Mouse (Mus musculus): ENCODE data around the gene Dhx57. TPM values are rescaled to one million over a fixed set of nuclear protein-coding genes. Genes with fewer than 3 reads are reported as not detected.

The Dhx57 gene
- 28.6 and 32.0 TPM in 2 replicates for polyA plus RNA-seq (2015; fragmentation: Nextera tagmentation; extraction: Ambion mirVana)

- Histone ChIP-seq H3K27ac (peak within 1 kb of the TSS; percentile 91), H3K4me1 (peaks cover 15% of the 10 kb centered on the region), H3K27me3 (no peaks in the 10 kb centered on the region), H3K36me3 (ENCODE audit: poor library complexity, severe bottlenecking) (no peaks in the 10 kb centered on the region), H3K4me2 (peak within 1 kb of the TSS; percentile 70), H3K4me3 (peak within 1 kb of the TSS; percentile 89), H3K9ac (peak within 1 kb of the TSS; percentile 95), H3K9me3 (replicated peaks) (no peaks in the 10 kb centered on the region)
- peak; percentile 99 for ATAC-seq
- under 1% methylated on average over 34 of the region's 35 CpGs for WGBS
Observed at GRCm38 (mm10) chr17:80290074-80290657, at the start of gene Dhx57, which contains the start of gene Morn2. Dhx57 (minus strand) TSS chr17:80290476. Morn2 (plus strand) TSS chr17:80290203.

- no peak overlapping the region for H3K9ac ChIP-seq
- ATAC-seq = no peak
- no peak overlapping the region for H3K4me3 ChIP-seq
- no peaks in the 10 kb centered on the region for H3K9me3 ChIP-seq (replicated peaks)
- H3K27ac ChIP-seq = no peak overlapping the region
- H3K36me3 ChIP-seq (ENCODE audit: poor library complexity, severe bottlenecking) = no peaks in the 10 kb centered on the region
- no peaks in the 10 kb centered on the region for H3K4me1 ChIP-seq
- no peaks in the 10 kb centered on the region for H3K27me3 ChIP-seq
- H3K4me2 ChIP-seq = no peak overlapping the region
- WGBS = 79% methylated on average over 2 of the region's 2 CpGs
Observed at GRCm38 (mm10) chr17:80332386-80332785, 42.1 kb upstream of the Dhx57 start.

- Histone ChIP-seq H3K9me3 (replicated peaks) (no peaks in the 10 kb centered on the region), H3K4me3 (no peak overlapping the region), H3K4me1 (no peaks in the 10 kb centered on the region), H3K27ac (no peak overlapping the region), H3K4me2 (no peak overlapping the region), H3K36me3 (ENCODE audit: poor library complexity, severe bottlenecking) (no peaks in the 10 kb centered on the region), H3K27me3 (no peaks in the 10 kb centered on the region), H3K9ac (no peak overlapping the region)
- ATAC-seq = no peak
- 72% methylated on average over 3 of the region's 3 CpGs for WGBS
Observed at GRCm38 (mm10) chr17:80326431-80326830, 36.2 kb upstream of the Dhx57 start.

- Histone ChIP-seq H3K27ac (no peak overlapping the region), H3K27me3 (no peaks in the 10 kb centered on the region), H3K36me3 (ENCODE audit: poor library complexity, severe bottlenecking) (no peaks in the 10 kb centered on the region), H3K9me3 (replicated peaks) (no peaks in the 10 kb centered on the region), H3K4me2 (no peak overlapping the region), H3K4me1 (no peaks in the 10 kb centered on the region), H3K9ac (no peak overlapping the region), H3K4me3 (no peak overlapping the region)
- WGBS = 85% methylated on average over 5 of the region's 5 CpGs
- no peak for ATAC-seq
Observed at GRCm38 (mm10) chr17:80325456-80325855, 35.2 kb upstream of the Dhx57 start.

GRCm38 (mm10) chr17:80324521-80324920, 34.2 kb upstream of the Dhx57 start:
- 86% methylated on average over 7 of the region's 7 CpGs for WGBS
- H3K9ac ChIP-seq = no peak overlapping the region
- no peaks in the 10 kb centered on the region for H3K9me3 ChIP-seq (replicated peaks)
- H3K4me1 ChIP-seq = no peaks in the 10 kb centered on the region
- H3K27me3 ChIP-seq = no peaks in the 10 kb centered on the region
- no peak overlapping the region for H3K4me2 ChIP-seq
- H3K27ac ChIP-seq = no peak overlapping the region
- ATAC-seq = no peak
- no peaks in the 10 kb centered on the region for H3K36me3 ChIP-seq (ENCODE audit: poor library complexity, severe bottlenecking)
- no peak overlapping the region for H3K4me3 ChIP-seq

- no peak overlapping the region for H3K4me3 ChIP-seq
- no peaks in the 10 kb centered on the region for H3K36me3 ChIP-seq (ENCODE audit: poor library complexity, severe bottlenecking)
- H3K27ac ChIP-seq = no peak overlapping the region
- H3K9me3 ChIP-seq (replicated peaks) = no peaks in the 10 kb centered on the region
- 83% methylated on average over 8 of the region's 8 CpGs for WGBS
- no peaks in the 10 kb centered on the region for H3K4me1 ChIP-seq
- no peaks in the 10 kb centered on the region for H3K27me3 ChIP-seq
- no peak overlapping the region for H3K4me2 ChIP-seq
- H3K9ac ChIP-seq = no peak overlapping the region
- ATAC-seq = no peak
Observed at GRCm38 (mm10) chr17:80323658-80324057, 33.4 kb upstream of the Dhx57 start.

- ATAC-seq = no peak
- H3K36me3 ChIP-seq (ENCODE audit: poor library complexity, severe bottlenecking) = no peaks in the 10 kb centered on the region
- H3K4me3 ChIP-seq = no peak overlapping the region
- H3K4me1 ChIP-seq = no peaks in the 10 kb centered on the region
- 83% methylated on average over 4 of the region's 4 CpGs for WGBS
- no peak overlapping the region for H3K27ac ChIP-seq
- no peak overlapping the region for H3K4me2 ChIP-seq
- no peak overlapping the region for H3K9ac ChIP-seq
- no peaks in the 10 kb centered on the region for H3K27me3 ChIP-seq
- H3K9me3 ChIP-seq (replicated peaks) = no peaks in the 10 kb centered on the region
Observed at GRCm38 (mm10) chr17:80323015-80323414, 32.7 kb upstream of the Dhx57 start.

- Histone ChIP-seq H3K27ac (no peak overlapping the region), H3K36me3 (ENCODE audit: poor library complexity, severe bottlenecking) (no peaks in the 10 kb centered on the region), H3K9ac (no peak overlapping the region), H3K27me3 (no peaks in the 10 kb centered on the region), H3K9me3 (replicated peaks) (no peaks in the 10 kb centered on the region), H3K4me1 (no peaks in the 10 kb centered on the region), H3K4me3 (no peak overlapping the region), H3K4me2 (no peak overlapping the region)
- 92% methylated on average over 6 of the region's 6 CpGs for WGBS
- no peak for ATAC-seq
Observed at GRCm38 (mm10) chr17:80322228-80322627, 32.0 kb upstream of the Dhx57 start.

GRCm38 (mm10) chr17:80312405-80312804, 22.1 kb upstream of the Dhx57 start:
- no peaks in the 10 kb centered on the region for H3K27me3 ChIP-seq
- no peaks in the 10 kb centered on the region for H3K9me3 ChIP-seq (replicated peaks)
- H3K36me3 ChIP-seq (ENCODE audit: poor library complexity, severe bottlenecking) = no peaks in the 10 kb centered on the region
- H3K4me1 ChIP-seq = peaks cover 12% of the 10 kb centered on the region
- no peak overlapping the region for H3K27ac ChIP-seq
- whole genome bisulfite sequencing = 89% methylated on average over 4 of the region's 4 CpGs
- no peak overlapping the region for H3K4me3 ChIP-seq
- no peak for ATAC-seq
- no peak overlapping the region for H3K4me2 ChIP-seq
- H3K9ac ChIP-seq = no peak overlapping the region

- H3K4me3 ChIP-seq = no peak overlapping the region
- H3K4me1 ChIP-seq = peaks cover 12% of the 10 kb centered on the region
- H3K4me2 ChIP-seq = no peak overlapping the region
- H3K9ac ChIP-seq = no peak overlapping the region
- no peak for ATAC-seq
- WGBS = 34% methylated on average over 9 of the region's 9 CpGs
- H3K36me3 ChIP-seq (ENCODE audit: poor library complexity, severe bottlenecking) = no peaks in the 10 kb centered on the region
- no peak overlapping the region for H3K27ac ChIP-seq
- H3K27me3 ChIP-seq = no peaks in the 10 kb centered on the region
- H3K9me3 ChIP-seq (replicated peaks) = no peaks in the 10 kb centered on the region
Observed at GRCm38 (mm10) chr17:80311761-80312160, 21.5 kb upstream of the Dhx57 start.

GRCm38 (mm10) chr17:80307251-80307650, 17.0 kb upstream of the Dhx57 start, which contains the start of gene Arhgef33:
Arhgef33 (plus strand) TSS chr17:80307407.
- Histone ChIP-seq H3K4me3 (no peak within 1 kb of the TSS), H3K27me3 (no peaks in the 10 kb centered on the region), H3K36me3 (ENCODE audit: poor library complexity, severe bottlenecking) (no peaks in the 10 kb centered on the region), H3K4me2 (no peak within 1 kb of the TSS), H3K27ac (no peak within 1 kb of the TSS), H3K9me3 (replicated peaks) (no peaks in the 10 kb centered on the region), H3K4me1 (peaks cover 9% of the 10 kb centered on the region), H3K9ac (no peak within 1 kb of the TSS)
- WGBS = 86% methylated on average over 1 of the region's 1 CpGs
- no peak for ATAC-seq

- WGBS = 92% methylated on average over 5 of the region's 5 CpGs
- Histone ChIP-seq H3K9me3 (replicated peaks) (no peaks in the 10 kb centered on the region), H3K36me3 (ENCODE audit: poor library complexity, severe bottlenecking) (no peaks in the 10 kb centered on the region), H3K9ac (no peak overlapping the region), H3K4me1 (no peaks in the 10 kb centered on the region), H3K27ac (no peak overlapping the region), H3K4me3 (no peak overlapping the region), H3K27me3 (no peaks in the 10 kb centered on the region), H3K4me2 (no peak overlapping the region)
- no peak for ATAC-seq
Observed at GRCm38 (mm10) chr17:80298844-80299243, 8.6 kb upstream of the Dhx57 start.

GRCm38 (mm10) chr17:80295258-80295657, 5.0 kb upstream of the Dhx57 start:
- no peak for ATAC-seq
- 92% methylated on average over 5 of the region's 5 CpGs for WGBS
- no peaks in the 10 kb centered on the region for H3K9me3 ChIP-seq (replicated peaks)
- no peak overlapping the region for H3K9ac ChIP-seq
- H3K27me3 ChIP-seq = no peaks in the 10 kb centered on the region
- no peak overlapping the region for H3K4me3 ChIP-seq
- no peaks in the 10 kb centered on the region for H3K4me1 ChIP-seq
- H3K27ac ChIP-seq = no peak overlapping the region
- no peaks in the 10 kb centered on the region for H3K36me3 ChIP-seq (ENCODE audit: poor library complexity, severe bottlenecking)
- H3K4me2 ChIP-seq = no peak overlapping the region

Data from forebrain, embryonic 13.5 days (tissue).